Mouse (Mus musculus) forebrain, embryonic 11.5 days (tissue): ENCODE results near the gene Med31. TPM values are rescaled to one million over a fixed set of nuclear protein-coding genes. Genes with fewer than 3 reads are reported as not detected.
A peak's percentile ranks its signal among the peaks of the same experiment; 100 is the strongest.

Source experiments
- ATAC-seq: fragments of 200-750 bp; cut with Nextera tagmentation; replicated peaks from 2 replicates; pipeline ENCODE4 v1.8.0; 2017; ENCODE audit warnings: moderate TSS enrichment; ENCODE audit not compliant: low FRiP score
- DNase-seq: peaks from one replicate; pipeline ENCODE4 v3.0.0-alpha.2; 2017; ENCODE audit warnings: low spot score
- H3K27ac ChIP-seq: fragments of 300-500 bp; sonication (generic); 2 replicates; pipeline ENCODE4 v1.5.1; 2014; ENCODE audit warnings: low read depth, low read length
- H3K27me3 ChIP-seq: fragments of 300-500 bp; sonication (generic); 2 replicates; pipeline ENCODE4 v1.6.1; 2014; ENCODE audit warnings: mild to moderate bottlenecking, low read length, mixed read lengths; ENCODE audit not compliant: control insufficient read depth, insufficient read depth
- H3K36me3 ChIP-seq: fragments of 300-500 bp; sonication (generic); 2 replicates; pipeline ENCODE4 v1.6.1; 2014; ENCODE audit warnings: mild to moderate bottlenecking, low read length, moderate library complexity, mixed read lengths; ENCODE audit not compliant: control insufficient read depth, insufficient read depth
- H3K4me1 ChIP-seq: fragments of 300-500 bp; sonication (generic); replicated peaks from 2 replicates; pipeline ENCODE4 v1.6.1; 2014; ENCODE audit warnings: low read length, mixed read lengths; ENCODE audit not compliant: control insufficient read depth, insufficient read depth
- H3K4me2 ChIP-seq: fragments of 300-500 bp; sonication (generic); 2 replicates; pipeline ENCODE4 v1.6.1; 2014; ENCODE audit warnings: low read depth, mild to moderate bottlenecking, low read length, moderate library complexity, mixed read lengths; ENCODE audit not compliant: severe bottlenecking
- H3K4me3 ChIP-seq: fragments of 300-500 bp; sonication (generic); 2 replicates; pipeline ENCODE4 v1.5.1; 2014; ENCODE audit warnings: low read depth, low read length
- H3K9ac ChIP-seq: fragments of 300-500 bp; sonication (generic); 2 replicates; pipeline ENCODE4 v1.6.1; 2014; ENCODE audit warnings: low read length
- H3K9me3 ChIP-seq: fragments of 300-500 bp; sonication (generic); 2 replicates; pipeline ENCODE4 v1.6.1; 2016; ENCODE audit warnings: low read length, mixed read lengths; ENCODE audit not compliant: control insufficient read depth
- WGBS: fragments of 180-500 bp; shearing (Covaris S2); extraction: QIAGEN DNeasy Blood & Tissue Kit; methylation state at CpG from one replicate; pipeline ENCODE4 v1.1.7; 2014; 5-methylcytosine and 5-hydroxymethylcytosine counted together
- polyA plus RNA-seq: library from polyadenylated mRNA; unstranded; fragments of >200 nt; fragmentation: Nextera tagmentation; extraction: Ambion mirVana; gene quantifications from 2 replicates; pipeline ENCODE4 v1.2.1, GENCODE M21; 2014

Med31 gene
- polyA plus RNA-seq, 1 experiment from 2014 or later: 47.3 TPM

GRCm38 (mm10) chr11:72228513-72228912, 13.1 kb upstream of the Med31 start:
- Histone ChIP-seq H3K4me1 (0 out of 2 replicates have a peak, but pooled peaks cover 2% of the 10 kb centered on the region), H3K27me3 (no peaks in the 10 kb centered on the region), H3K9ac (no peak overlapping the region), H3K27ac (no peak overlapping the region), H3K36me3 (no peaks in the 10 kb centered on the region), H3K9me3 (no peaks in the 10 kb centered on the region), H3K4me2 (no peak overlapping the region), H3K4me3 (no peak overlapping the region)
- DNase-seq (peak; percentile 45), ATAC-seq (no peak)
- WGBS: 85% methylated on average over 4 of the region's 4 CpGs

GRCm38 (mm10) chr11:72226901-72227300, 11.5 kb upstream of the Med31 start:
- 91% methylated on average over 6 of the region's 6 CpGs for WGBS
- Histone ChIP-seq H3K27me3 (no peaks in the 10 kb centered on the region), H3K27ac (no peak overlapping the region), H3K4me2 (no peak overlapping the region), H3K4me1 (0 out of 2 replicates have a peak, but pooled peaks cover 2% of the 10 kb centered on the region), H3K4me3 (no peak overlapping the region), H3K9me3 (no peaks in the 10 kb centered on the region), H3K36me3 (no peaks in the 10 kb centered on the region), H3K9ac (no peak overlapping the region)
- ATAC-seq (no peak), DNase-seq (no peak)

GRCm38 (mm10) chr11:72226020-72226791, 10.8 kb upstream of the Med31 start:
- 53% methylated on average over 10 of the region's 10 CpGs for WGBS
- Histone ChIP-seq H3K4me1 (0 out of 2 replicates have a peak, but pooled peaks cover 2% of the 10 kb centered on the region), H3K4me2 (no peak overlapping the region), H3K4me3 (no peak overlapping the region), H3K9me3 (no peaks in the 10 kb centered on the region), H3K36me3 (no peaks in the 10 kb centered on the region), H3K27me3 (no peaks in the 10 kb centered on the region), H3K9ac (no peak overlapping the region), H3K27ac (no peak overlapping the region)
- ATAC-seq (no peak), DNase-seq (peak; percentile 48)

GRCm38 (mm10) chr11:72224865-72225264, 9.5 kb upstream of the Med31 start:
- H3K27me3 ChIP-seq: no peaks in the 10 kb centered on the region
- no peak overlapping the region for H3K4me3 ChIP-seq
- no peak overlapping the region for H3K9ac ChIP-seq
- no peak overlapping the region for H3K4me2 ChIP-seq
- H3K4me1 ChIP-seq: 0 out of 2 replicates have a peak, but pooled peaks cover 2% of the 10 kb centered on the region
- DNase-seq (peak; percentile 85), ATAC-seq (no peak)
- H3K36me3 ChIP-seq: no peaks in the 10 kb centered on the region
- 23% methylated on average over 5 of the region's 5 CpGs for WGBS
- H3K27ac ChIP-seq: no peak overlapping the region
- H3K9me3 ChIP-seq: no peaks in the 10 kb centered on the region

DNA sequence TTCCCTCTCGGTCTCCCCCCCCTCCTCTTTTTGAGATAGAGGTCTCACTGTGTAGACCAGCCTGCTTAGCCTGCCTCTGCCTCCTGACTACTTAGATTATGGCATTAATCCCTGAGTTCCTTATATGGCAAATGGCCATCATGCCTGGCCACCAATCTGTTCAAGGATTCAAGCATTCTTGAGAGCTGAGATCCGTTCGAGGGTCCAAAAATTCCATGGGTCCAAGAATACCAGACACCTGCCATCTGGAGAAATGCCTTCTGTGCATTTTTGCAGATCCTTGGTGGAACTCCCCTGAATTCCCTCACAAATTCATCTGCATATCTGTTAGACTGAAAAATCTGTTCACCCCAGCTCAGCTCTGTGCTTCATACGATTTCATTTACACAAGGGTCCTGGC, 8.0 kb upstream of the Med31 start:
- Histone ChIP-seq H3K9ac (no peak overlapping the region), H3K4me3 (no peak overlapping the region), H3K27me3 (no peaks in the 10 kb centered on the region), H3K36me3 (no peaks in the 10 kb centered on the region), H3K9me3 (no peaks in the 10 kb centered on the region), H3K4me1 (0 out of 2 replicates have a peak, but pooled peaks cover 2% of the 10 kb centered on the region), H3K27ac (no peak overlapping the region), H3K4me2 (no peak overlapping the region)
- no peak for ATAC-seq
- WGBS: 78% methylated on average over 4 of the region's 4 CpGs
- no peak for DNase-seq

GRCm38 (mm10) chr11:72221278-72221677, 5.9 kb upstream of the Med31 start:
- H3K27ac ChIP-seq: no peak overlapping the region
- H3K4me1 ChIP-seq: no peaks in the 10 kb centered on the region
- no peaks in the 10 kb centered on the region for H3K27me3 ChIP-seq
- ATAC-seq: no peak
- no peak overlapping the region for H3K9ac ChIP-seq
- no peak overlapping the region for H3K4me2 ChIP-seq
- WGBS: 19% methylated on average over 6 of the region's 6 CpGs
- H3K36me3 ChIP-seq: no peaks in the 10 kb centered on the region
- no peak overlapping the region for H3K4me3 ChIP-seq
- DNase-seq: peak; percentile 81
- no peaks in the 10 kb centered on the region for H3K9me3 ChIP-seq

DNA sequence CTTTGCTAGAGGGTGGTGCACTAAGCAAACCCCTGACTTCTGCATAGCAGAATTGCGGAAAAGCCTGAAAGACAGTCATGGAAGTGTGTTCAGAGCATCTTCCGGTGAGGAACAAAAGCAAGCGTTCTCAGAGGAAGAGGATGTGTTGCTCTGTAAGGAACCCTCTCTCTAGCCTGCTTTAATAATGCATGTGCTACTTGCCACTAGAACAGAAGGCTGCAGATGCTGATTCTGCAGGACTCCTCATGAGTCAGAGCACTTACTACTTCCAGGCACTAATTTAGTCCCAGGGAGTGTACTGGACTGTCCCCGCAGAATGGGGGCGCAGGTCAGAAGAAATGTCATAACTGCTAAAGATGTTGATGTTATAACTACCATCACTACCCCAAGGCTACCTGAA, 1.7 kb upstream of the Med31 start:
- Histone ChIP-seq H3K27ac (no peak overlapping the region), H3K4me1 (no peaks in the 10 kb centered on the region; the same call in 1 of the 2 replicates), H3K9ac (no peak overlapping the region), H3K4me2 (no peak overlapping the region), H3K9me3 (no peaks in the 10 kb centered on the region), H3K4me3 (no peak overlapping the region), H3K27me3 (no peaks in the 10 kb centered on the region), H3K36me3 (peaks cover 2% of the 10 kb centered on the region; the same call in 1 of the 2 replicates)
- DNase-seq (no peak), ATAC-seq (no peak)
- WGBS: 92% methylated on average over 5 of the region's 5 CpGs

DNA sequence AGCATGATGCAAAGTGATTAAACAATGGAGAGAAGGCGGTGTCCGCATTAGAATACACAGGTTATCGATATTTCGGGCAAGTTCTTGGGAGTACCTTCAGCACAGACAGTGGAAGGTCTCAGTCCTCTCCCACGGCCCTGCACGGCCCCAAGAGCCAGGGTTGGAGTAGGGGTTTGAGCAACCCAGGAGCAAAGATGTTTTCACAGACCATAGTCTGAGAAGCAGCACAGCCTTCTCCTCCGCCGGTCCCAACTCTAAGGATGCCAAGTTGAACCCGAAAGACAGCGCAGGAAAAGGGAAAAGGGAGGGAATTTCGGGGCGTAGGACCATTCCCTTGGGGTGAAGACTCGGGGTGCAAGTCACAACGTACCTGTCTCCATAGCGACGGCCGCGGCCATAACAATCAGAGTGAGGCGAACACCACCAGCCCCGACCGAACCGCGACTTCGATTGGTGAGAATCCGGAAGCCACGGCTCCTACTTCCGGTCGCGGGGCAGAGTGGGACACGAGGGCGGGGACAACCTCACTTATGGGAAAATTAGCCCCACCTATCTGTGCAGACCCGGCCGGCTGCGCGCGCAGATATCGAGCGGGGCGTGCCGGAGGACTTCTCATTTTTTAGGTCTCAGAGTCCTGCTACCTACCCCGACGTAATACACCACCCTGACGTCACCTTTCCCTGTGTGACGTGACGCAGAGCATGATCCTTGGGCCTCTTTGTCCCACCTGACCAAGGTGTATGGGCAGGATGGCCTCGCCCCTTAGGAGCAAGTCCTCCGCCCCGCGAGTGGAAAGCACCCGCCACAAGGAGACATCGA, 592 bp downstream of the Med31 start:
- H3K27me3 ChIP-seq: no peaks in the 10 kb centered on the region
- H3K4me1 ChIP-seq: no peaks in the 10 kb centered on the region; the same call in 1 of the 2 replicates
- H3K9me3 ChIP-seq: no peaks in the 10 kb centered on the region
- peak overlapping the region; percentile 97 for H3K4me2 ChIP-seq
- DNase-seq (peak; percentile 98), ATAC-seq (peak; percentile 97)
- H3K9ac ChIP-seq: peak overlapping the region; percentile 76
- peaks cover 5% of the 10 kb centered on the region; the same call in 1 of the 2 replicates for H3K36me3 ChIP-seq
- H3K27ac ChIP-seq: 0 out of 2 replicates have a peak overlapping the region, but pooled peaks have one; percentile 37
- H3K4me3 ChIP-seq: peak overlapping the region; percentile 85
- WGBS: 2% methylated on average over 51 of the region's 51 CpGs
